Mouse (Mus musculus) MEL (cell line): ENCODE data around the gene Traf1. TPM values are rescaled to one million over a fixed set of nuclear protein-coding genes. Genes with fewer than 3 reads are reported as not detected.

Experiments
- DNase-seq: peaks from one replicate; pipeline ENCODE4 v3.0.0; 2011; ENCODE audit warnings: low read depth, low spot score
- H3K27ac ChIP-seq: 2 replicates; pipeline ENCODE4 v1.5.1; 2012; ENCODE audit warnings: low read depth, mild to moderate bottlenecking, control low read depth, low read length, moderate library complexity; ENCODE audit not compliant: control insufficient read depth
- H3K27me3 ChIP-seq, 2 experiments: fragments of 150-350 bp in 1 of 2; sonication (generic) in 1 of 2; 2 replicates each; pipeline ENCODE4 v1.6.1; 2012; ENCODE audit warnings: low read length in 2 of 2, mild to moderate bottlenecking in 2 of 2, improper control_type of control experiment in 1 of 2, moderate library complexity in 1 of 2; ENCODE audit not compliant: insufficient read depth in 2 of 2, control insufficient read depth in 1 of 2
- H3K36me3 ChIP-seq, 2 experiments: 2 replicates each; pipeline ENCODE4 v1.6.1; 2012 to 2014; ENCODE audit warnings: low read length in 2 of 2, improper control_type of control experiment in 1 of 2, inconsistent platforms in 1 of 2, mild to moderate bottlenecking in 1 of 2; ENCODE audit not compliant: insufficient read depth in 2 of 2, control insufficient read depth in 1 of 2
- H3K4me1 ChIP-seq, 2 experiments: fragments of 150-350 bp in 1 of 2; sonication (generic) in 1 of 2; 2 replicates each; pipeline ENCODE4 v1.6.1; 2012; ENCODE audit warnings: low read length in 2 of 2, improper control_type of control experiment in 1 of 2, mild to moderate bottlenecking in 1 of 2; ENCODE audit not compliant: insufficient read depth in 2 of 2, control insufficient read depth in 1 of 2
- H3K4me3 ChIP-seq, 2 experiments: fragments of 150-350 bp in 1 of 2; sonication (generic) in 1 of 2; 2 replicates each; pipeline ENCODE4 v1.5.1; 2012; ENCODE audit warnings: low read depth in 2 of 2, low read length in 2 of 2, mild to moderate bottlenecking in 2 of 2, moderate library complexity in 2 of 2, control low read depth in 1 of 2, improper control_type of control experiment in 1 of 2; ENCODE audit not compliant: control insufficient read depth in 1 of 2, insufficient read depth in 1 of 2
- H3K79me2 ChIP-seq: 2 replicates; pipeline ENCODE4 v1.6.1; 2012; ENCODE audit warnings: mild to moderate bottlenecking, low read length, moderate library complexity; ENCODE audit not compliant: control insufficient read depth, poor library complexity, insufficient read depth
- H3K9ac ChIP-seq: 2 replicates; pipeline ENCODE4 v1.6.1; 2012; ENCODE audit warnings: low read depth, mild to moderate bottlenecking, control low read depth, low read length, moderate library complexity; ENCODE audit not compliant: control insufficient read depth, poor library complexity, severe bottlenecking
- H3K9me3 ChIP-seq: fragments of 150-350 bp; sonication (generic); replicated peaks from 2 replicates; pipeline ENCODE4 v1.6.1; 2012; ENCODE audit warnings: mild to moderate bottlenecking, low read length, improper control_type of control experiment, moderate library complexity; ENCODE audit not compliant: insufficient read depth
- CHD2 ChIP-seq: IDR thresholded peaks from 2 replicates; pipeline ENCODE4 v1.6.1; 2011; ENCODE audit warnings: low read length, improper control_type of control experiment
- E2F4 ChIP-seq: IDR thresholded peaks from 2 replicates; pipeline ENCODE4 v1.6.1; 2011; ENCODE audit warnings: low read depth, low read length, improper control_type of control experiment, borderline replicate concordance
- EP300 ChIP-seq, 2 experiments: IDR thresholded peaks; 2 replicates each; pipeline ENCODE4 v1.6.1; 2011; ENCODE audit warnings: improper control_type of control experiment in 2 of 2, low read length in 2 of 2, low read depth in 1 of 2, mild to moderate bottlenecking in 1 of 2
- ETS1 ChIP-seq: IDR thresholded peaks from 2 replicates; pipeline ENCODE4 v1.6.1; 2012; ENCODE audit warnings: low read depth, mild to moderate bottlenecking, inconsistent platforms, low read length, improper control_type of control experiment, moderate library complexity
- GABPA ChIP-seq: IDR thresholded peaks from 2 replicates; pipeline ENCODE4 v1.6.1; 2012; ENCODE audit warnings: low read depth, mild to moderate bottlenecking, inconsistent platforms, low read length, improper control_type of control experiment, moderate library complexity
- MAFK ChIP-seq: IDR thresholded peaks from 2 replicates; pipeline ENCODE4 v1.6.1; 2011; ENCODE audit warnings: low read depth, mild to moderate bottlenecking, low read length, improper control_type of control experiment, borderline replicate concordance
- MAX ChIP-seq: IDR thresholded peaks from 2 replicates; pipeline ENCODE4 v1.6.1; 2011; ENCODE audit warnings: low read length, improper control_type of control experiment
- MAZ ChIP-seq: IDR thresholded peaks from 2 replicates; pipeline ENCODE4 v1.6.1; 2012; ENCODE audit warnings: low read depth, mild to moderate bottlenecking, inconsistent platforms, low read length, improper control_type of control experiment
- MYB ChIP-seq: IDR thresholded peaks from 2 replicates; pipeline ENCODE4 v1.6.1; 2011; ENCODE audit warnings: mild to moderate bottlenecking, low read depth, low read length, improper control_type of control experiment
- NELFE ChIP-seq: IDR thresholded peaks from 2 replicates; pipeline ENCODE4 v1.6.1; 2011; ENCODE audit warnings: low read depth, low read length, improper control_type of control experiment
- POLR2A ChIP-seq, 2 experiments: IDR thresholded peaks; 2 replicates each; pipeline ENCODE4 v1.6.1; 2011 to 2012; ENCODE audit warnings: low read length in 2 of 2, mild to moderate bottlenecking in 2 of 2, control low read depth in 1 of 2, improper control_type of control experiment in 1 of 2, low read depth in 1 of 2, moderate library complexity in 1 of 2; ENCODE audit not compliant: control insufficient read depth in 1 of 2, insufficient read depth in 1 of 2, poor library complexity in 1 of 2
- POLR2AphosphoS2 ChIP-seq: IDR thresholded peaks from 2 replicates; pipeline ENCODE4 v1.6.1; 2011; ENCODE audit warnings: low read length, improper control_type of control experiment
- RAD21 ChIP-seq: IDR thresholded peaks from 2 replicates; pipeline ENCODE4 v1.6.1; 2011; ENCODE audit warnings: mild to moderate bottlenecking, low read depth, low read length, improper control_type of control experiment
- RCOR1 ChIP-seq: IDR thresholded peaks from 2 replicates; pipeline ENCODE4 v1.6.1; 2012; ENCODE audit warnings: low read depth, mild to moderate bottlenecking, inconsistent platforms, low read length, improper control_type of control experiment
- SIN3A ChIP-seq: IDR thresholded peaks from 2 replicates; pipeline ENCODE4 v1.6.1; 2012; ENCODE audit warnings: low read length, improper control_type of control experiment, inconsistent platforms
- SMC3 ChIP-seq: IDR thresholded peaks from 2 replicates; pipeline ENCODE4 v1.6.1; 2011; ENCODE audit warnings: low read depth, low read length, improper control_type of control experiment
- TAL1 ChIP-seq: IDR thresholded peaks from 2 replicates; pipeline ENCODE4 v1.6.1; 2012; ENCODE audit warnings: mild to moderate bottlenecking, inconsistent platforms, low read length, moderate library complexity, mixed read lengths
- TBP ChIP-seq: IDR thresholded peaks from 2 replicates; pipeline ENCODE4 v1.8.0; 2011; ENCODE audit warnings: low read depth, low read length, improper control_type of control experiment
- USF2 ChIP-seq, 2 experiments: IDR thresholded peaks; 2 replicates each; pipeline ENCODE4 v1.6.1; 2011 to 2012; ENCODE audit warnings: improper control_type of control experiment in 2 of 2, low read length in 2 of 2, borderline replicate concordance in 1 of 2, inconsistent platforms in 1 of 2, low read depth in 1 of 2, mild to moderate bottlenecking in 1 of 2; ENCODE audit not compliant: insufficient read depth in 1 of 2
- ZKSCAN1 ChIP-seq: IDR thresholded peaks from 2 replicates; pipeline ENCODE4 v1.6.1; 2012; ENCODE audit warnings: low read depth, mild to moderate bottlenecking, inconsistent platforms, low read length, improper control_type of control experiment, moderate library complexity
- ZMIZ1 ChIP-seq: IDR thresholded peaks from 2 replicates; pipeline ENCODE4 v1.6.1; 2012; ENCODE audit warnings: low read depth, mild to moderate bottlenecking, inconsistent platforms, low read length, improper control_type of control experiment, moderate library complexity
- polyA plus RNA-seq, 2 experiments: library from polyadenylated mRNA; stranded (reverse) in 1 of 2; unstranded in 1 of 2; fragments of >175 nt in 1 of 2; fragments of >200 nt in 1 of 2; gene quantifications; 2 replicates each; pipeline versions ENCODE4 v1.2.1 to v1.2.4; 2012; ENCODE audit warnings: low replicate concordance in 2 of 2, low read depth in 1 of 2; ENCODE audit not compliant: insufficient read length in 2 of 2, insufficient read depth in 1 of 2, missing spikeins in 1 of 2
- total RNA-seq: library from RNA; depleted of rRNA; stranded (reverse); fragments of 300-350 nt; gene quantifications from 2 replicates; pipeline ENCODE4 v1.2.3, GENCODE M21; 2012

The Traf1 gene
- total and polyA plus RNA-seq, 3 experiments = 0.03 to 0.04 TPM; not detected in 1

DNA sequence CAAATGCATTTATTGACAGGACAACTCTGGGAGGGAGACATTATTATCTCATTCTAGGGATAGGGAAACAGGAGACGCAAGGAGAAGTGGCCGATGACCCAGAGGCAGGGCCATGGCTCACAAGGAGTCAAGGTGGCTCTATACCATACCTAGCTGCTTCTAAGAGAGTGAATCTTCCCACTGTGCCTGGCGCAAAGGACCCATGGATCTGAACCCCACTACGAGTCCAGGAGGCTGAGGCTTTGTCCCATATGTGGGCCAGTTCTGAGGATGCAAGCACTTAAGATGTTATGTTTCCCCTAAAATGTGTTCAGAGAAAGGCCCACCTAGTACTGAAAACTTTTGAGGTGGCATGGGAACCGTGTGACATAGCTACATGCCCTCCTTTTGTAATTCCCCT is 49.7 kb downstream of the Traf1 start:
- peaks cover 0 to 4% of the 10 kb centered on the region in 2 experiments; a peak in 1 of 4 replicates for H3K36me3 ChIP-seq
- DNase-seq = no peak
- H3K27me3 ChIP-seq = no peaks in the 10 kb centered on the region; a peak in 1 of 4 replicates

DNA sequence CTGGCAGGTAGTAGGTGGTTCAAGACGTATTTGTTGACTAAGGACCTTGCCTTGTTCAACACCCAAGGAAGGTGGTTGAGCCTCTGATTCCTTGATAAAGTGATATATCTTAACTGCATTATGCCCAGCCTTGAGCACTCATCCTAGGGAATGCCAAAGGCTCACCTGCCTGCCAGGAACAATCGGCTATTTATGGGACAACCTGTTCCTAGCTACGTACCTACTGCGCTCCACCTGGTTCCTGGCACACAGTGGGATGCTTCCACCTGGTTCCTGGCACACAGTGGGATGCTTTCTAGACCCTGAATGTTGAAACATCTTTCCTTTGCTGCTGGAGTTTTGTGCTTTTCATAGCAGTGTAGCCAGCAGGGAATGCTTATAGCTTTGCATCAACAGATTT is 51.9 kb downstream of the Traf1 start:
- no peak overlapping the region for H3K9ac ChIP-seq
- TF ChIP-seq ZKSCAN1 (peak; percentile 55; the same call in 1 of the 2 replicates), ZMIZ1 (no peak)
- TF ChIP-seq, all 39 proteins: peak for 1
- Histone ChIP-seq H3K4me1 (peaks cover 0 to 16% of the 10 kb centered on the region in 2 experiments; a peak in 3 of 4 replicates), H3K36me3 (peaks cover 0 to 10% of the 10 kb centered on the region in 2 experiments; a peak in 2 of 4 replicates), H3K79me2 (peaks cover 5% of the 10 kb centered on the region), H3K27me3 (no peaks in the 10 kb centered on the region), H3K9me3 (no peaks in the 10 kb centered on the region), H3K27ac (no peak overlapping the region), H3K4me3 (no peak overlapping the region)
- DNase-seq = no peak

More for the DNA sequence above, 49.7 kb downstream of the Traf1 start:
- H3K9me3 ChIP-seq = no peaks in the 10 kb centered on the region
- H3K27ac ChIP-seq = no peak overlapping the region
- H3K79me2 ChIP-seq = peaks cover 5% of the 10 kb centered on the region
- H3K9ac ChIP-seq = no peak overlapping the region
- H3K4me1 ChIP-seq = peaks cover 0 to 12% of the 10 kb centered on the region in 2 experiments; a peak in 2 of 4 replicates
- no peak overlapping the region for H3K4me3 ChIP-seq
- no peak for TF ChIP-seq E2F4
- TF ChIP-seq MAZ = no peak
- TF ChIP-seq SIN3A = no peak
- no peak for TF ChIP-seq EP300 (IDR thresholded peaks at IDR 0.05; ENCODE audit: low read depth in 1 of 2, low read length in 2 of 2)
- TF ChIP-seq ZKSCAN1 = no peak
- TF ChIP-seq GABPA = no peak
- no peak for TF ChIP-seq RAD21
- TF ChIP-seq ETS1 = no peak
- no peak for TF ChIP-seq POLR2A (IDR thresholded peaks at IDR 0.05; ENCODE audit: control insufficient read depth in 1 of 2, insufficient read depth in 1 of 2, low read depth in 1 of 2, low read length in 2 of 2, poor library complexity in 1 of 2)
- TF ChIP-seq NELFE = no peak
- TF ChIP-seq TAL1 = no peak
- TF ChIP-seq MAFK = no peak
- no peak for TF ChIP-seq MAX
- no peak for TF ChIP-seq USF2 (IDR thresholded peaks at IDR 0.05; ENCODE audit: borderline replicate concordance in 1 of 2, insufficient read depth in 1 of 2, low read depth in 1 of 2, low read length in 2 of 2)
- no peak for TF ChIP-seq CHD2
- TF ChIP-seq POLR2AphosphoS2 = no peak
- no peak for TF ChIP-seq MYB
- no peak for TF ChIP-seq TBP
- TF ChIP-seq SMC3 = no peak
- TF ChIP-seq RCOR1 = no peak
- TF ChIP-seq, all 39 proteins: peak for 0
